Mouse (Mus musculus) lung, postnatal 10 days (tissue): Measurements from ENCODE around the gene Olfr1217.
"Not testable (repeated sequence)": the region's sequence is repeated elsewhere in the genome, so short reads cannot be mapped to it uniquely, and the experiment has no call there.

ENCODE experiments used
- DNase-seq: peaks from one replicate; pipeline ENCODE4 v3.0.0; 2021

Gene Olfr1217

GRCm38 (mm10) chr2:89031965-89032364, at the start of gene Olfr1217:
Gene Olfr1217, minus strand, starts transcription at chr2:89032065.
- DNase-seq = no peak

GRCm38 (mm10) chr2:89081487-89081886, 49.6 kb upstream of the Olfr1217 start:
- no peak for DNase-seq

- DNase-seq = no peak
Measured at GRCm38 (mm10) chr2:89061087-89061486, 29.2 kb upstream of the Olfr1217 start, which contains the start of gene Olfr1218. Gene Olfr1218, minus strand, starts transcription at chr2:89061187.

- not testable (repeated sequence) for DNase-seq
Measured at GRCm38 (mm10) chr2:89021436-89021835, 10.4 kb downstream of the Olfr1217 start.

DNA sequence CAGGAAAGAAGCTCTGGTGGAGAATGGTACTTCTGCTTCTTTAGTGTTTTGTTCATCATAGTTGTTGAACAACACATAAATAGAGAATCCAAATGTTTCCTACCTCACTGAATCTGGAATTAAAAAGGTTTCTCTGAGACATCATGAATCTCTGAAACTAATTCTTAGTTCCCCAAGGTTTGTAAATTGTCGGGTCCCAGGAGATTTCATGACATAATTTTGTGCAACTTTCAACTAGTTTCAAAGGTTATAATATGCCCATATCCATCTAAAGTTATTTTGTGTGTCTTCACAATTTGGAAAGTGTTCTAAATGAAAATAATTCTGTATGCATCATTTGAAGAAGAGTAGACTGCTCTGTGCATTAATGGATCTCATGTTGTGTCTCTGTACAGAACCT, 13.6 kb downstream of the Olfr1217 start, which contains the start of gene Olfr1216:
Gene Olfr1216 (minus strand): TSS at position 101 of the 400 bp plus-strand sequence.
- no peak for DNase-seq

DNA sequence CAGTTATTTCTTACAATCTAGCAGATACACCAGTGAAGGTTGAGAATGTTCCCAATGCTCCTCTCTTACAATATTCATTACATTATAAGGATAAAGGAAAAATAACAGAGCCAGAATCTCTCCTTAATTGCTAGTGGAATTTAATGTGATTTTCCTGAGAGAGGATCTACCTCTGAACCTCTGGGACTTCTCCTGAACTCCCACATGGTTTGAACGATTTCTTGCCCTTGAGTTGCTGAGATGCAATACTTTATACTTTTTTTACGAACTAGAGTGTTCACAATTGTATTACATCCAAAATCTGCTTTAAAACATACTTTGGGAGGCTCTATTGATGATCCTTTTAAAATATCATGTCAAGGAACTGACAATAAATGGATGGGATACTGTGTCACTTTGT, 25.0 kb downstream of the Olfr1217 start, which contains the start of gene Olfr1215:
Gene Olfr1215 (minus strand): TSS at position 101 of the 400 bp plus-strand sequence.
- no peak for DNase-seq

GRCm38 (mm10) chr2:88992553-88992952, 39.3 kb downstream of the Olfr1217 start, which contains the start of gene Olfr1214:
Gene Olfr1214, minus strand, starts transcription at chr2:88992653.
- DNase-seq = no peak

- no peak for DNase-seq
Measured at GRCm38 (mm10) chr2:88980181-88980580, 51.7 kb downstream of the Olfr1217 start, which contains the start of gene Gm13762. Gene Gm13762, minus strand, starts transcription at chr2:88980281.
